Comparison of ENCODE assay signal across 25 mouse cellular contexts in genomic region chr4:150225700-150226099, GRCm38 (mm10). TPM values are rescaled to one million over a fixed set of nuclear protein-coding genes. Genes with fewer than 3 reads are reported as not detected.
DNase-seq lines count a peak whose midpoint lies in the region; ATAC-seq and TF ChIP-seq lines count a peak whose summit lies in the region.
"Had no signal": no experiment of that assay in that cellular context is flagged by ENCODE, and none has a peak within 500 bp of the region (broad histone marks: within the 10 kb centered on the region; RNA-seq: fewer than 3 reads in every experiment).

No protein-coding gene starts in this region.

- no peaks in the 10 kb centered on the region for H3K9me3 ChIP-seq in forebrain, postnatal 0 days (ENCODE audit: low read length)
- no peaks in the 10 kb centered on the region for H3K9me3 ChIP-seq in forebrain, embryonic 13.5 days (replicated peaks)
- H3K9me3 ChIP-seq: embryonic facial prominence, embryonic 10.5 days; G1E; heart, embryonic 10.5 days; intestine, embryonic 15.5 days had no signal

- no peaks in the 10 kb centered on the region for H3K27me3 ChIP-seq in forebrain, postnatal 0 days (ENCODE audit: insufficient read depth, low read length)
- H3K27me3 ChIP-seq in forebrain, embryonic 13.5 days: 0 out of 2 replicates have a peak, but pooled peaks cover 8% of the 10 kb centered on the region
- H3K27me3 ChIP-seq: intestine, embryonic 15.5 days had no signal

- no peaks in the 10 kb centered on the region for H3K4me1 ChIP-seq in forebrain, postnatal 0 days (ENCODE audit: insufficient read depth)
- H3K4me1 ChIP-seq in forebrain, embryonic 13.5 days: peaks cover 36% of the 10 kb centered on the region

- 52% methylated on average over 1 of the region's 1 CpGs for WGBS in forebrain, postnatal 0 days
- 77% methylated on average over 1 of the region's 1 CpGs for WGBS in forebrain, embryonic 13.5 days

- H3K27ac ChIP-seq in forebrain, postnatal 0 days (ENCODE audit: low read depth, low read length): no peak overlapping the region
- no peak overlapping the region for H3K27ac ChIP-seq in forebrain, embryonic 13.5 days
- H3K27ac ChIP-seq in layer of hippocampus, adult 2 months: peak overlapping the region; percentile 75
- H3K27ac ChIP-seq: embryonic facial prominence, embryonic 10.5 days; heart, embryonic 10.5 days; intestine, embryonic 15.5 days had no signal

- DNase-seq in adrenal gland, adult 2 months: peak; percentile 6
- DNase-seq in adrenal gland, postnatal 36 days: no peak
- DNase-seq in forebrain, postnatal 0 days: peak; percentile 42
- DNase-seq in layer of hippocampus, adult 2 months (ENCODE audit: low spot score in 2 of 2): peak in 1 of 2 experiments; percentile 60
- no peak for DNase-seq in layer of hippocampus, adult 8-10 months (ENCODE audit: low spot score in 2 of 2)
- no peak for DNase-seq in heart, adult 8-10 months (ENCODE audit: low spot score)
- DNase-seq: adrenal gland, postnatal 25 days; B cell, adult 2 months; cerebellum, adult 11-12 months; cerebellum, adult 9-11 months; cerebellum, postnatal 36 days; gastrocnemius, postnatal 36 days; heart, adult 11 months; heart, postnatal 10 days; heart, postnatal 4 days; kidney, adult 18-20 months had no signal

- H3K36me3 ChIP-seq in forebrain, postnatal 0 days (ENCODE audit: insufficient read depth): no peaks in the 10 kb centered on the region
- no peaks in the 10 kb centered on the region for H3K36me3 ChIP-seq in forebrain, embryonic 13.5 days (ENCODE audit: poor library complexity, severe bottlenecking)
- H3K36me3 ChIP-seq: embryonic facial prominence, embryonic 10.5 days; G1E; heart, embryonic 10.5 days; intestine, embryonic 15.5 days had no signal

- H3K4me2 ChIP-seq in forebrain, postnatal 0 days (ENCODE audit: low read depth): no peak overlapping the region
- no peak overlapping the region for H3K4me2 ChIP-seq in forebrain, embryonic 13.5 days
- H3K4me2 ChIP-seq: intestine, embryonic 15.5 days had no signal

- no peak overlapping the region for H3K9ac ChIP-seq in forebrain, postnatal 0 days
- H3K9ac ChIP-seq in forebrain, embryonic 13.5 days: no peak overlapping the region
- H3K9ac ChIP-seq: intestine, embryonic 15.5 days had no signal

- no peak for TF ChIP-seq CTCF in forebrain, postnatal 0 days (IDR thresholded peaks at IDR 0.05; ENCODE audit: low read depth)
- no peak for TF ChIP-seq CTCF in layer of hippocampus, adult 2 months (conservative IDR thresholded peaks at IDR 0.05)

- no peak overlapping the region for H3K4me3 ChIP-seq in forebrain, postnatal 0 days (ENCODE audit: low read depth, low read length)
- no peak overlapping the region for H3K4me3 ChIP-seq in forebrain, embryonic 13.5 days
- no peak overlapping the region for H3K4me3 ChIP-seq in layer of hippocampus, adult 2 months
- H3K4me3 ChIP-seq: embryonic facial prominence, embryonic 10.5 days; heart, embryonic 10.5 days; intestine, embryonic 15.5 days had no signal

- no peak for ATAC-seq in forebrain, postnatal 0 days
- ATAC-seq in forebrain, embryonic 13.5 days: no peak
- ATAC-seq: CD4-positive, CD25-positive, alpha-beta regulatory T cell, adult 4 months; intestine, embryonic 15.5 days had no signal

RNA-seq across cellular contexts. Expression of gene Eno1, which starts 10.8 kb away (rescaled TPM):
- 100 to 1,000 TPM; 381 to 501 TPM for total RNA-seq in adrenal gland, adult 2 months (2021)
- polyA plus RNA-seq in adrenal gland, adult 2 months (2012; rRNA removed): 425 and 428 TPM in 2 replicates
- 100 to 1,000 TPM; 468 to 482 TPM for total RNA-seq in adrenal gland, postnatal 36 days (2021)
- total RNA-seq in forebrain, postnatal 0 days (2014; rRNA removed): 283 and 328 TPM in 2 replicates
- 856 and 963 TPM in 2 replicates for polyA plus RNA-seq in forebrain, postnatal 0 days (2015; fragmentation: Nextera tagmentation; extraction: Ambion mirVana)
- polyA plus RNA-seq in forebrain, embryonic 13.5 days (2015; fragmentation: Nextera tagmentation; extraction: Ambion mirVana): 1,143 and 1,198 TPM in 2 replicates
- total RNA-seq in layer of hippocampus, adult 2 months (2021): 100 to 1,000 TPM; 416 to 423 TPM
- 100 to 1,000 TPM; 419 to 457 (median 441) TPM for total RNA-seq in layer of hippocampus, adult 8-10 months (2022)
- 100 to 1,000 TPM; 110 to 133 (median 121) TPM for total RNA-seq in heart, adult 8-10 months (2022)

RNA-seq across cellular contexts. Expression of gene Car6, which starts 24.6 kb away (rescaled TPM):
- total RNA-seq in adrenal gland, adult 2 months (2021): 1 to 10 TPM in 1 of 2 experiments, under 1 TPM in 1; 0.31 to 2.5 TPM
- not detected in 2 replicates for polyA plus RNA-seq in adrenal gland, adult 2 months (2012; rRNA removed)
- 1 to 10 TPM in 1 of 2 experiments, under 1 TPM in 1; 0.79 to 1.6 TPM for total RNA-seq in adrenal gland, postnatal 36 days (2021)
- not detected in 2 replicates for total RNA-seq in forebrain, postnatal 0 days (2014; rRNA removed)
- polyA plus RNA-seq in forebrain, postnatal 0 days (2015; fragmentation: Nextera tagmentation; extraction: Ambion mirVana): not detected in 2 replicates
- 0.16 TPM in 1 of 2 replicates, not detected in the other for polyA plus RNA-seq in forebrain, embryonic 13.5 days (2015; fragmentation: Nextera tagmentation; extraction: Ambion mirVana)
- not detected for total RNA-seq in layer of hippocampus, adult 2 months (2021)
- total RNA-seq in layer of hippocampus, adult 8-10 months (2022): under 1 TPM in 2 of 4 experiments, not detected in 2; 0.20 to 0.53 TPM
- total RNA-seq in heart, adult 8-10 months (2022): under 1 TPM in 1 of 4 experiments, not detected in 3; 0.29 TPM
- total RNA-seq: G1E; gastrocnemius, adult 8-10 months; heart, postnatal 10 days; heart, postnatal 4 days had no signal
- polyA plus RNA-seq: CD4-positive, CD25-positive, alpha-beta regulatory T cell, adult 4 months; embryonic facial prominence, embryonic 14.5 days; G1E; heart, embryonic 10.5 days; heart, embryonic 14.5 days; intestine, embryonic 15.5 days had no signal

RNA-seq across cellular contexts. Expression of gene Rere, which starts 55.7 kb away (rescaled TPM):
- 100 to 1,000 TPM; 104 to 105 TPM for total RNA-seq in adrenal gland, adult 2 months (2021)
- 81.0 and 112 TPM in 2 replicates for polyA plus RNA-seq in adrenal gland, adult 2 months (2012; rRNA removed)
- total RNA-seq in adrenal gland, postnatal 36 days (2021): 100 to 1,000 TPM; 114 to 116 TPM
- total RNA-seq in forebrain, postnatal 0 days (2014; rRNA removed): 30.5 and 31.3 TPM in 2 replicates
- 14.8 and 18.9 TPM in 2 replicates for polyA plus RNA-seq in forebrain, postnatal 0 days (2015; fragmentation: Nextera tagmentation; extraction: Ambion mirVana)
- polyA plus RNA-seq in forebrain, embryonic 13.5 days (2015; fragmentation: Nextera tagmentation; extraction: Ambion mirVana): 26.1 and 32.9 TPM in 2 replicates
- total RNA-seq in layer of hippocampus, adult 2 months (2021): 100 to 1,000 TPM; 144 to 153 TPM
- 100 to 1,000 TPM; 105 to 123 (median 113) TPM for total RNA-seq in layer of hippocampus, adult 8-10 months (2022)
- 10 to 100 TPM; 34.8 to 57.6 (median 51.3) TPM for total RNA-seq in heart, adult 8-10 months (2022)

Comparison
In these comparisons a context has a peak if more than half of its experiments do, and no peak if none do; other contexts are left out.
1. DNase-seq: peak in adrenal gland, adult 2 months (single experiment) and forebrain, postnatal 0 days (single experiment); none in adrenal gland, postnatal 36 days (0 of 2), layer of hippocampus, adult 8-10 months (0 of 2) and heart, adult 8-10 months (single experiment).